Mouse (Mus musculus) small intestine, adult 2 months (tissue): ENCODE data around the gene Rflna.

Experiments used
- CTCF ChIP-seq: fragments of 200-500 bp; IDR thresholded peaks from 2 replicates; pipeline ENCODE4 v1.5.1; 2012; ENCODE audit warnings: low read depth, mild to moderate bottlenecking, control low read depth, inconsistent platforms, low read length, moderate library complexity, mixed read lengths; ENCODE audit not compliant: insufficient replicate concordance, insufficient read length; ENCODE audit errors: extremely low read depth
- POLR2A ChIP-seq: fragments of 200-500 bp; IDR thresholded peaks from 2 replicates; pipeline ENCODE4 v1.6.1; 2012; ENCODE audit warnings: low read depth, mild to moderate bottlenecking, control low read depth, inconsistent platforms, low read length, moderate library complexity

GRCm38 (mm10) chr5:125000756-125001250 is 2.2 kb upstream of the Rflna start:
- TF ChIP-seq POLR2A (no peak), CTCF (no peak)
